In genomic region chr9:101883295-101883694, GRCm38 (mm10) we compare ENCODE assay signal across 27 mouse cellular contexts. TPM values are rescaled to one million over a fixed set of nuclear protein-coding genes. Genes with fewer than 3 reads are reported as not detected.
DNase-seq lines count a peak whose midpoint lies in the region; ATAC-seq and TF ChIP-seq lines count a peak whose summit lies in the region.
"Had no signal": no experiment of that assay in that cellular context is flagged by ENCODE, and none has a peak within 500 bp of the region (broad histone marks: within the 10 kb centered on the region; RNA-seq: fewer than 3 reads in every experiment).

No protein-coding gene starts in this region.

- WGBS in forebrain, postnatal 0 days: 51% methylated on average over 2 of the region's 2 CpGs
- WGBS in forebrain, embryonic 11.5 days: 76% methylated on average over 2 of the region's 2 CpGs

- peak; percentile 88 for ATAC-seq in forebrain, postnatal 0 days
- no peak for ATAC-seq in forebrain, embryonic 11.5 days (replicated peaks; ENCODE audit: low FRiP score)
- ATAC-seq: inflammation-experienced regulatory T-cells, adult 6 months; Patski had no signal

- H3K9me3 ChIP-seq in forebrain, postnatal 0 days (ENCODE audit: low read length): no peaks in the 10 kb centered on the region
- no peaks in the 10 kb centered on the region for H3K9me3 ChIP-seq in forebrain, embryonic 11.5 days (ENCODE audit: control insufficient read depth, low read length)
- H3K9me3 ChIP-seq: forebrain, embryonic 12.5 days; heart, embryonic 10.5 days; hindbrain, embryonic 12.5 days; neural tube, embryonic 12.5 days had no signal

- no peak overlapping the region for H3K9ac ChIP-seq in forebrain, postnatal 0 days
- H3K9ac ChIP-seq in forebrain, embryonic 11.5 days (ENCODE audit: low read length): no peak overlapping the region
- H3K9ac ChIP-seq: forebrain, embryonic 12.5 days; hindbrain, embryonic 12.5 days; liver, embryonic 14.5 days; neural tube, embryonic 12.5 days had no signal

- peak; percentile 70 for DNase-seq in forebrain, postnatal 0 days
- no peak for DNase-seq in forebrain, embryonic 11.5 days (ENCODE audit: low spot score)
- DNase-seq in lung, postnatal 10 days: peak; percentile 56
- DNase-seq in lung, postnatal 14 days: no peak
- peak; percentile 58 for DNase-seq in cerebellum, adult 8-10 months
- peak; percentile 14 for DNase-seq in lung, postnatal 25 days (ENCODE audit: low spot score)
- no peak for DNase-seq in heart, adult 11 months
- no peak for DNase-seq in kidney, adult 18-20 months
- DNase-seq: adrenal gland, postnatal 10 days; gastrocnemius, postnatal 36 days; heart, postnatal 10 days; kidney, postnatal 36 days; layer of hippocampus, adult 9-11 months; right cerebral cortex, adult 18-20 months; thymus, postnatal 36 days had no signal

- no peaks in the 10 kb centered on the region for H3K36me3 ChIP-seq in forebrain, postnatal 0 days (ENCODE audit: insufficient read depth)
- H3K36me3 ChIP-seq in forebrain, embryonic 11.5 days (ENCODE audit: control insufficient read depth, insufficient read depth, low read length): no peaks in the 10 kb centered on the region
- H3K36me3 ChIP-seq: forebrain, embryonic 12.5 days; heart, embryonic 10.5 days; hindbrain, embryonic 12.5 days; neural tube, embryonic 12.5 days had no signal

- H3K4me3 ChIP-seq in forebrain, postnatal 0 days (ENCODE audit: low read depth, low read length): no peak overlapping the region
- no peak overlapping the region for H3K4me3 ChIP-seq in forebrain, embryonic 11.5 days (ENCODE audit: low read depth, low read length)
- H3K4me3 ChIP-seq: forebrain, embryonic 12.5 days; heart, embryonic 10.5 days; hindbrain, embryonic 12.5 days; neural tube, embryonic 12.5 days had no signal

- TF ChIP-seq CTCF in forebrain, postnatal 0 days (IDR thresholded peaks at IDR 0.05; ENCODE audit: low read depth): peak; percentile 38

- H3K4me1 ChIP-seq in forebrain, postnatal 0 days (ENCODE audit: insufficient read depth): 0 out of 2 replicates have a peak, but pooled peaks cover 3% of the 10 kb centered on the region
- no peaks in the 10 kb centered on the region for H3K4me1 ChIP-seq in forebrain, embryonic 11.5 days (replicated peaks; ENCODE audit: control insufficient read depth, insufficient read depth, low read length)
- H3K4me1 ChIP-seq: forebrain, embryonic 12.5 days; heart, embryonic 10.5 days; hindbrain, embryonic 12.5 days; neural tube, embryonic 12.5 days had no signal

- no peaks in the 10 kb centered on the region for H3K27me3 ChIP-seq in forebrain, postnatal 0 days (ENCODE audit: insufficient read depth, low read length)
- H3K27me3 ChIP-seq in forebrain, embryonic 11.5 days (ENCODE audit: control insufficient read depth, insufficient read depth, low read length): no peaks in the 10 kb centered on the region
- H3K27me3 ChIP-seq: forebrain, embryonic 12.5 days; hindbrain, embryonic 12.5 days; neural tube, embryonic 12.5 days; Patski had no signal

- no peak overlapping the region for H3K4me2 ChIP-seq in forebrain, postnatal 0 days (ENCODE audit: low read depth)
- H3K4me2 ChIP-seq in forebrain, embryonic 11.5 days (ENCODE audit: low read depth, low read length, severe bottlenecking): no peak overlapping the region
- H3K4me2 ChIP-seq: forebrain, embryonic 12.5 days; hindbrain, embryonic 12.5 days; neural tube, embryonic 12.5 days had no signal

- H3K27ac ChIP-seq in forebrain, postnatal 0 days (ENCODE audit: low read depth, low read length): peak overlapping the region; percentile 3; the same call in 1 of the 2 replicates
- H3K27ac ChIP-seq in forebrain, embryonic 11.5 days (ENCODE audit: low read depth, low read length): no peak overlapping the region
- H3K27ac ChIP-seq: forebrain, embryonic 12.5 days; heart, embryonic 10.5 days; hindbrain, embryonic 12.5 days; liver, embryonic 14.5 days; neural tube, embryonic 12.5 days had no signal

RNA-seq across cellular contexts. Expression of gene 9630041A04Rik, which starts 21.7 kb away (rescaled TPM):
- total RNA-seq in forebrain, postnatal 0 days (2014; rRNA removed): not detected in 2 replicates
- polyA plus RNA-seq in forebrain, postnatal 0 days (2015; fragmentation: Nextera tagmentation; extraction: Ambion mirVana): 0.29 TPM in 1 of 2 replicates, not detected in the other
- 0.29 TPM in 1 of 2 replicates, not detected in the other for polyA plus RNA-seq in forebrain, embryonic 11.5 days (2014; fragmentation: Nextera tagmentation; extraction: Ambion mirVana)
- total RNA-seq: adrenal gland, postnatal 10 days; gastrocnemius, postnatal 36 days; heart, postnatal 10 days; left cerebral cortex, postnatal 14 days had no signal
- polyA plus RNA-seq: brain, embryonic 14.5 days; heart, embryonic 10.5 days; inflammation-experienced regulatory T-cells, adult 6 months; kidney, embryonic 14.5 days; limb, embryonic 14.5 days; liver, embryonic 14.5 days; Patski; stomach, embryonic 14.5 days had no signal

Comparison
In these comparisons a context has a peak if more than half of its experiments do, and no peak if none do; other contexts are left out.
1. DNase-seq: peak in forebrain, postnatal 0 days (single experiment), lung, postnatal 10 days (single experiment), cerebellum, adult 8-10 months (single experiment) and lung, postnatal 25 days (single experiment); none in forebrain, embryonic 11.5 days (single experiment), lung, postnatal 14 days (single experiment), heart, adult 11 months (single experiment) and kidney, adult 18-20 months (single experiment).